Mouse (Mus musculus) ES-E14 (cell line): Measurements from ENCODE around the gene Ccdc177.

Experiments
- CHD2 ChIP-seq: IDR thresholded peaks from 2 replicates; pipeline ENCODE4 v1.6.1; 2014; ENCODE audit warnings: mild to moderate bottlenecking, low read depth, low read length, inconsistent platforms
- HCFC1 ChIP-seq: IDR thresholded peaks from 2 replicates; pipeline ENCODE4 v1.6.1; 2012; ENCODE audit warnings: low read length, inconsistent platforms, borderline replicate concordance; ENCODE audit not compliant: insufficient read depth
- MAFK ChIP-seq: IDR thresholded peaks from 2 replicates; pipeline ENCODE4 v1.6.1; 2014; ENCODE audit warnings: mild to moderate bottlenecking, low read depth, low read length, inconsistent platforms; ENCODE audit not compliant: insufficient read depth
- ZC3H11A ChIP-seq: IDR thresholded peaks from 2 replicates; pipeline ENCODE4 v1.6.1; 2012; ENCODE audit warnings: low read depth, mild to moderate bottlenecking, inconsistent platforms, low read length, borderline replicate concordance

GRCm38 (mm10) chr12:80719141-80719540 lies 41.3 kb downstream of the Ccdc177 start:
- no peak for TF ChIP-seq HCFC1
- TF ChIP-seq ZC3H11A = no peak
- no peak for TF ChIP-seq MAFK
- no peak for TF ChIP-seq CHD2
